In the genomic region with DNA sequence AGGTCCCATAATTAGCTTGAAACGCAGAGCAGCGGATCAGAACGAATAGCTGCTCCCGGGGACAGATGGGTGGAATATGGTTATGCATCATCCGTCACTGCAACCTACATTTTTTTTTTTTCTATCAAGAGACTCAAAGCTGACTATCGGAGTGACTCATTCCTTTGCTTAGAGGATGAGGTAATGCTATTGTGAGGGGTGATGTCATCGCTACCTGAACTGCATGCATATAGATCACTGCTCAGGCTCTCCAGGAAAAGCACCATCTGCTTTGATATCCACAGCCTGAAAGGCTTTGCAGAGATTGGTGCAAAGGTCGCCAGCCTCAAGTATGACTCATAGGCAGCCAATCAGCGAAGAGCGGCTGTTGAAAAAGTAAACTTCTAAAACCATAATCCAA, we compare ENCODE assay signal across 9 mouse cellular contexts. TPM values are rescaled to one million over a fixed set of nuclear protein-coding genes. Genes with fewer than 3 reads are reported as not detected.
A peak's percentile ranks its signal among the peaks of the same experiment; 100 is the strongest.
DNase-seq lines count a peak whose midpoint lies in the region; ATAC-seq lines count a peak whose summit lies in the region.
"Had no signal": no experiment of that assay in that cellular context is flagged by ENCODE, and none has a peak within 500 bp of the region (broad histone marks: within the 10 kb centered on the region; RNA-seq: fewer than 3 reads in every experiment).

No protein-coding gene starts in this region.

- 81% methylated on average over 10 of the region's 10 CpGs for WGBS in embryonic facial prominence, embryonic 11.5 days
- WGBS in embryonic facial prominence, embryonic 10.5 days: 85% methylated on average over 10 of the region's 10 CpGs
- WGBS in neural tube, embryonic 15.5 days: 57% methylated on average over 10 of the region's 10 CpGs

- H3K9me3 ChIP-seq in embryonic facial prominence, embryonic 11.5 days (replicated peaks; ENCODE audit: control insufficient read depth, low read length): no peaks in the 10 kb centered on the region
- no peaks in the 10 kb centered on the region for H3K9me3 ChIP-seq in embryonic facial prominence, embryonic 10.5 days
- no peaks in the 10 kb centered on the region for H3K9me3 ChIP-seq in neural tube, embryonic 15.5 days (replicated peaks)

- H3K9ac ChIP-seq in embryonic facial prominence, embryonic 11.5 days (replicated peaks; ENCODE audit: low read length): no peak overlapping the region
- H3K9ac ChIP-seq in neural tube, embryonic 15.5 days (replicated peaks): no peak overlapping the region

- peak; percentile 27 for DNase-seq in embryonic facial prominence, embryonic 11.5 days (ENCODE audit: low spot score)
- no peak for DNase-seq in embryonic facial prominence, embryonic 10.5 days (ENCODE audit: low spot score)
- DNase-seq in 3T3-L1 (ENCODE audit: low read depth, low spot score): peak; percentile 82
- DNase-seq in frontal cortex, postnatal 25 days (ENCODE audit: low spot score in 2 of 2): peak; percentile 10 to 15
- peak; percentile 81 for DNase-seq in layer of hippocampus, adult 9-11 months

- H3K4me2 ChIP-seq in embryonic facial prominence, embryonic 11.5 days (ENCODE audit: low read depth, low read length): no peak overlapping the region
- peak overlapping the region; percentile 34 for H3K4me2 ChIP-seq in neural tube, embryonic 15.5 days

- no peaks in the 10 kb centered on the region for H3K27me3 ChIP-seq in embryonic facial prominence, embryonic 11.5 days (ENCODE audit: control insufficient read depth, insufficient read depth, low read length)
- H3K27me3 ChIP-seq in embryonic facial prominence, embryonic 10.5 days (replicated peaks; ENCODE audit: low read depth, poor library complexity, severe bottlenecking): no peaks in the 10 kb centered on the region
- no peaks in the 10 kb centered on the region for H3K27me3 ChIP-seq in neural tube, embryonic 15.5 days (replicated peaks)

- no peak overlapping the region for H3K4me3 ChIP-seq in embryonic facial prominence, embryonic 11.5 days (ENCODE audit: low read depth, low read length)
- H3K4me3 ChIP-seq in embryonic facial prominence, embryonic 10.5 days: no peak overlapping the region
- H3K4me3 ChIP-seq in brown adipose tissue, adult 24 weeks (ENCODE audit: insufficient read depth, low read depth, low read length): 0 out of 2 replicates have a peak overlapping the region, but pooled peaks have one; percentile 1
- H3K4me3 ChIP-seq in neural tube, embryonic 15.5 days (replicated peaks): no peak overlapping the region

- H3K36me3 ChIP-seq in embryonic facial prominence, embryonic 11.5 days (replicated peaks; ENCODE audit: control insufficient read depth, insufficient read depth, low read depth, low read length): no peaks in the 10 kb centered on the region; the same call in 1 of the 2 replicates
- no peaks in the 10 kb centered on the region for H3K36me3 ChIP-seq in embryonic facial prominence, embryonic 10.5 days (replicated peaks)
- H3K36me3 ChIP-seq in neural tube, embryonic 15.5 days: no peaks in the 10 kb centered on the region

- ATAC-seq in embryonic facial prominence, embryonic 11.5 days (replicated peaks; ENCODE audit: insufficient number of reproducible peaks, low FRiP score, low TSS enrichment, low read depth): peak; percentile 56; the same call in 1 of the 2 replicates
- ATAC-seq in neural tube, embryonic 15.5 days (ENCODE audit: low FRiP score): peak; percentile 85
- ATAC-seq in erythroid progenitor cell, adult 5-6 weeks (replicated peaks; ENCODE audit: low FRiP score, poor library complexity, severe bottlenecking): no peak

- no peaks in the 10 kb centered on the region for H3K4me1 ChIP-seq in embryonic facial prominence, embryonic 11.5 days (ENCODE audit: control insufficient read depth, insufficient read depth, low read length)
- 0 out of 2 replicates have a peak, but pooled peaks cover 3% of the 10 kb centered on the region for H3K4me1 ChIP-seq in embryonic facial prominence, embryonic 10.5 days
- H3K4me1 ChIP-seq in brown adipose tissue, adult 24 weeks (ENCODE audit: control insufficient read depth, insufficient read depth, insufficient read length, low read length): peaks cover 10% of the 10 kb centered on the region
- H3K4me1 ChIP-seq in neural tube, embryonic 15.5 days: peaks cover 18% of the 10 kb centered on the region; the same call in 1 of the 2 replicates

- H3K27ac ChIP-seq in embryonic facial prominence, embryonic 11.5 days (replicated peaks; ENCODE audit: low read depth, low read length): no peak overlapping the region
- H3K27ac ChIP-seq in embryonic facial prominence, embryonic 10.5 days (replicated peaks): no peak overlapping the region
- H3K27ac ChIP-seq in brown adipose tissue, adult 24 weeks (replicated peaks; ENCODE audit: low read depth, low read length): no peak overlapping the region
- H3K27ac ChIP-seq in neural tube, embryonic 15.5 days (replicated peaks): no peak overlapping the region

RNA-seq across cellular contexts. Expression of a gene that starts 27.8 kb away (rescaled TPM):
- polyA plus RNA-seq in embryonic facial prominence, embryonic 11.5 days (2014; fragmentation: Nextera tagmentation; extraction: Ambion mirVana): 8.4 and 9.1 TPM in 2 replicates
- 7.7 and 9.0 TPM in 2 replicates for polyA plus RNA-seq in embryonic facial prominence, embryonic 10.5 days (2016; fragmentation: Nextera tagmentation; extraction: Ambion mirVana)
- polyA plus RNA-seq in brown adipose tissue, adult 24 weeks (2012; ENCODE audit: insufficient read depth, insufficient read length, missing spikeins): 6.5 and 6.6 TPM in 2 replicates
- polyA plus RNA-seq in neural tube, embryonic 15.5 days (2015; fragmentation: Nextera tagmentation; extraction: Ambion mirVana): 11.6 and 13.3 TPM in 2 replicates
- 5.8 and 29.8 TPM in 2 replicates for total RNA-seq in erythroid progenitor cell, adult 5-6 weeks (2015; ENCODE audit: low replicate concordance)
- 9.4 and 12.6 TPM in 2 replicates for total RNA-seq in erythroid progenitor cell, adult 5-6 weeks (2017; ENCODE audit: low replicate concordance)

RNA-seq across cellular contexts. Expression of a gene that starts 46.6 kb away (rescaled TPM):
- polyA plus RNA-seq in embryonic facial prominence, embryonic 11.5 days (2014; fragmentation: Nextera tagmentation; extraction: Ambion mirVana): not detected in 2 replicates
- polyA plus RNA-seq in embryonic facial prominence, embryonic 10.5 days (2016; fragmentation: Nextera tagmentation; extraction: Ambion mirVana): 0.19 TPM in 1 of 2 replicates, not detected in the other
- not detected in 2 replicates for polyA plus RNA-seq in brown adipose tissue, adult 24 weeks (2012; ENCODE audit: insufficient read depth, insufficient read length, missing spikeins)
- polyA plus RNA-seq in neural tube, embryonic 15.5 days (2015; fragmentation: Nextera tagmentation; extraction: Ambion mirVana): not detected in 2 replicates
- total RNA-seq in erythroid progenitor cell, adult 5-6 weeks (2015; ENCODE audit: low replicate concordance): not detected in 2 replicates
- total RNA-seq in erythroid progenitor cell, adult 5-6 weeks (2017; ENCODE audit: low replicate concordance): not detected in 2 replicates
- total RNA-seq: heart, adult 18-20 months had no signal
